Mouse (Mus musculus) frontal cortex, postnatal 36 days (tissue): ENCODE measurements at regions not wholly inside any gene's neighbourhood (a gene's known extent, or its start where the extent isn't known, plus 50 kb on each side); places are given as distances from the start of the nearest gene placed in this dataset.

Experiments used
- DNase-seq, 2 experiments: peaks; one replicate each; pipeline ENCODE4 v3.0.0; 2022; ENCODE audit warnings: low spot score in 2 of 2

DNA sequence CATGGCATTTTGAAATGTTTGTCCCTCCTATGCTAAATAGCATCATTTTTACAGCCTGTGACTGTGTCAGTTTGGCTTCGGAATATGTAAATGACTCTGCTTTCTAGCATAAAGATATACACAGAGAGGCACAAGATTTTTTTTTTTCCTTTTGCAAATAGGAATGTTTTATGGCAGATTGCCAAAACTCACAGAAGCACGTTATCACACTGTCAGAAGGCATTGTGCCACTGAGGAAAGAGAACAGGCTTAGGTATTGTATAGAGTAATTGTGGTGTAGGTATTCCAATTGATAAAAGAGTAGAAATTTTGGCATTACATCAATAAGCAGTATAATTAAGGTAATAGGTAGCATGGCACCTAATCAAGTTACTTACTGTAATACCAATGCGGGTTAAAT is 988.5 kb upstream of the Tenm2 start:
- DNase-seq, result no peak

DNA sequence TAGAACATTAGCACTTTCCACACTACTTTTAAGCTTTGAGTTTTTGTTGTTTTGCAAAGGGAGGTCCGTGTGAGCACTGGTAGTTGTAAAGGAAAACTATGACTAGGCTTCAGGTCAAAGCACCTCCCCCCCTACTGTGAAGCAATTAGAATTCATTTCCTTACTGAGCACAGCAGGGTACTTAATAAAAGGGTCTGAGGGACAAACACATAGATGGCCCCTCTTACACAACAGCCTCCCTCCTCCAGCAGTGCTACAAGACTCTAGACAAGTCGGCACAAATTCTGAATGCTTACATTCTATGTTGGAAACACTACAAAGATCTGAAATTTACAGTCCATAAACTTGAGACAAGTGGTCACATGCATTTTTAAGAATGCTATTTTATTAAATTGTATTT is 967.6 kb upstream of the Tenm2 start:
- no peak for DNase-seq

DNA sequence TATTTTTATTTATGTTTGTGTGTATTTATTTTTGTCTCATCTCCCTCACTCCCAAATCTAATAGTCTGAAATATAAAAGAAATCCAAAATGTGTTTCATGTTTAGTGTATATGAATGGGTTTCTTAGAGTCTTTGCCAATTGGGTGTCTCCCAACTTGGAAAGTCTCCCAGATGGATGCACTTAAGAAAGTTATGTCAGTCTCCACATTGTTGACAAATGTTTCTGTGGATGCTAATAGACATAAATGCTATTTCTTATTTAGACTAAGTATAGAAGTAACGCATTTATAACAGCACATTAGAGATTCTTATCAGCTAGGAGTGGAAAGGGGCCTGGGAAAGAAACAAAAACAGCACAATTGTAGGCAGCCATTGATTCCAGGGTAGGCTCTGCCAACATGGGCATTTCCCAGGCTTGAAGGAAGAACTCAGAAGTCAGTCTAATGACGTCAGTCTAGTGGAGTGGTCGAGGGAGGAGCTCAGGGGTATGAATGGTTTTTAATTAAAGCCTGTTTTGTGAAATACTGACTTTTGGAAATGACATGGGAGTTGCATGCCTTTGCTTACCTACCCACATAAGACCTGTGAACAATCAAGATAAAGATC is 965.5 kb upstream of the Tenm2 start:
- no peak for DNase-seq

DNA sequence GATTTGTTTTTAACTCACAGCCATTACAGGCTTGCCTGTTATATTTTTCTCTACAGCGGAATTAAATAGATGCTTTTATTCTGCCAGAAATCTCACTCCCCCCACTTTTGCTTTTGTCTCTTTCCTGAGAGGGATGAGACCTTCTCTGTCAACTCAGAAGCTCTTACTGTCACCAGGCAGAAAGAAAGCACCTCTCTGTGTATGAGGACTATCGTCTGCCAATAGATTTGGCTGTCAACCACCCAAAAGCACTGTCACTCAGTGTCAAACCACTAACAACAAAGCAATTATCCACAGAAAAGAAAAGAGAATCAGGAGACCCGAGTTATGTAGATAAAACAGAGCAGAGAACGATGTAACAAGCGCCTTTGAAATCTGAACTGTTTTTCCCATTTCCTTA is 958.0 kb upstream of the Tenm2 start:
- no peak for DNase-seq

- no peak for DNase-seq
These were observed 956.3 kb upstream of the Tenm2 start for GRCm38 (mm10) chr11:38191895-38192547.

DNA sequence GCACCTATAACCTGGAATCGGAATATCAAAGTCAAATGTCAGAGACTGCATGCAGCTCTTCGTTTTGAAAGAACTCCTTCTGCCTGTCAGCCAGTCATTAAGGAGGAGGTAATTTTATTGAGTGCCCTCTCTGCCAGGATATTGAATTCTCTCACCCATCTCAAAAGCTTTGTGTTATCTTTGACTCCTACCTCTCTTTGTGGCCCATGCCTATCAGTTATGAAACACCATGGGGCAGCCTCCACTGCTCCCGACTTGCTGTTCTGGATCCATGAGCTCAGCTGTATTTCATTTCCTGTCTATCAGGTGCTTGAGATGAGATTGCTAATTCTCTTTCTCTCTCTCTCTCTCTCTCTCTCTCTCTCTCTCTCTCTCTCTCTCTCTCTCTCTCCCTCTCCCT is 955.7 kb upstream of the Tenm2 start:
- no peak for DNase-seq

DNA sequence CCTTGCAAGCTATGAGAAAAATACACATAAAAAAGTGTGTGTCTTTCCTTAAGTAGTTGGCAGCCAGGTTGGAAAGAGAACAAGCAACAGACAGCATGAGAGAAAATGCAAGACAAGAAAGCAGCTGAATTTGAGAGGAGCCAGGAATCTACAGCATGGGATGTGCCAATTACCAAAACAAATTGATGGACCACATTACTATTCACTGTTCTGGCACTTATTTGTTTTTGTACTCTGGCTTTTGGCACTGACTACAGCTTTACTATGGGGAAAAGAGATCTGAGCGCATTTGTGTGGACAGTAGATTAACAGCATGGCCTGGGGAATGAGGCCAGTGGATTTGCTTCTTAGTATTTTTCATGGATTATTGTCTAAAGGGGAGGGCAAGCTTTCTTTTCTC is 935.0 kb upstream of the Tenm2 start:
- no peak for DNase-seq

DNA sequence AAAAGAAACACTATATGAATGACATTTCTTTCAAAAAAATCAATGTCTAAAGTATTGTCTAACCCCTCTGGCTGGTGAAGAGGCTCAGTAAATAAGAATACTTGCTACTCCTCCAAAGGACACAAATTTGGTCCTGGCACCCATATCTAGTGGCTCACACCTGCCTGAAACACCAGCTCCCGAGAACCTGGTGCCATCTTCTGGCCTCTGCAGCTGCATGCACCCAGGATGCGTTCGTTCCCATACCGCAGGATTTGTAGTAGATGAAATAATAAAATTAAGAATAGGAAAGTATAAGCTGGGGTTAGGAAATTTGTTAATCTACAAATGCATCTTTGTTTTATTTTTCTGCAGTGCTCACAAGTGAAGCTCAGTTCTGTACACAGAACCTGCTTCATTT is 922.5 kb upstream of the Tenm2 start:
- DNase-seq, result no peak

DNA sequence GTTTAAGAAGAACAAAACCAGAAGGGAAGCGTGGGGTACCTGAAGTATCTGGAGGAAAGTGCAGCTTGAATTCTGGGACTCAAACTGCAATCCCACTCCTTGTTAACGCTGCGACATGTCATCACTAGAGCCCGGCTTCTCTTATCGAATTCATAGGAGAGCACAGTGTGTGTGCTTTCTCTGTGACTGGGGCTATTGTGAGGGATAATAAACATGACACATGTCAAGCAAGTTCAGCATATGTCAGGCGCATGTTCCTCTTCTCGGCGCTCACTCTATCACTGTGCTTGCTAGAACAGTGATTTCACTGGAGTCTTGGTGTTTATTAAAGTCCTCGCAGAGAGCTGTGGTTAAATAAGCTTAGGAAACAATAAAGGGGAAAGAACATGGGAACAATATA is 921.2 kb upstream of the Tenm2 start:
- no peak for DNase-seq

GRCm38 (mm10) chr11:38155706-38156105 is 919.9 kb upstream of the Tenm2 start:
- DNase-seq, result no peak

DNA sequence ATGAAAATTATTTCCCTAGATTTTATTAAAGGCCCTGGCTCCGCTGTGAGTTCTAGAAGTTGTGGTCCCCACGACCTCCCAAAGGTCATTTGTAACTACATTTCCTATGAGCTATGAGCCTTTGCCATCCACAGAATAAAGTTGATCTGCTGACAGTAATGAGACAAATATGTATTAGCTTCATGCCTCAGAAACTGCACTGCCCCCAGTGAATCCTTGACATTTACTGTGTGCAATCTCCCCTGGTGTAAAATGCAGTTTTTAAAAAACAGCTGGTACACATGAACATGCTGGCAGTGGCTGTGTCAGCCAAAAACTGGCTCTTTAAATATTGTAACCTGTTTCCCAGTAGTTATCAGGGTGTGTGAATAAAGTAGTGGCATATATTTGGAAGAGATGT is 907.7 kb upstream of the Tenm2 start:
- no peak for DNase-seq

DNA sequence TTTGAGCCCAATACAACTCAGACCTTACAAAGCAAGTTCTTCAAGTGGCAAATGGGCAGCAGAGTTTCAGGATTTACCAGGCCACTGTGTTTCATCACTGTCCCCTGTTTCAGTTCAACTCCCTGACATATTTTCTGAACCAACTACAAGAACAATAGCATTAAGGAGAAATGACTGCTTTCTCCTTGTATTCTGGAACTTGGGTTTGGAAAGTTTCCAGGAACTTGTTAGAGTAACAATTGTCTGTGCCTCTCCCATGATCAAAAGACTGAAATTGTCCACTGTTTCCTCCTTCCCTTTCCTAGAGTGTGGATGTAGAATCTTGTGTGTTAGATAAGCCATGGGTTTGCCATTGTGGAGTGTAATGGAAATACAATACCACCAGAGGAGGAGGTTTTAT is 893.1 kb upstream of the Tenm2 start:
- DNase-seq, result no peak

- no peak for DNase-seq
These were observed 888.1 kb upstream of the Tenm2 start for GRCm38 (mm10) chr11:38123789-38124330.

DNA sequence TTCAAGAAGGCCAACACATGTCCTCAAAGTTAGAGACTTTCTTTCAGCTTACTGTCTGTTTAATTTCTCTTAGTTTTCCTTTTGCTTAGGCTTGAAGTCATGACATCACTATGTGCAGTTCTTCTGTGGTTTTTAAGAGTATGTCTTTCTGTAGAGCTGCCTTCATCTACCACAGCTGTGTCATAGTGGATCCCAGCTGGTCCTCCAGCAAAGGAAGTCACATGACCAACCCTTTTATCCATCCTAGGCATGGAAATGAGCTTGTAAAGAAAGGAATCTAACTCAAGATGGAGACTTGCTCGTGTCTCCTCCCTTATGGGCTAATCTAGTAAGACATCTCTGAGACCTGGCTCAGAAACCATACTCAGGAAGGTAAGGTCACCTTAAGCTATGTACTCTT is 886.7 kb upstream of the Tenm2 start:
- no peak for DNase-seq

- no peak for DNase-seq
These were observed 885.4 kb upstream of the Tenm2 start for GRCm38 (mm10) chr11:38121051-38121616.

DNA sequence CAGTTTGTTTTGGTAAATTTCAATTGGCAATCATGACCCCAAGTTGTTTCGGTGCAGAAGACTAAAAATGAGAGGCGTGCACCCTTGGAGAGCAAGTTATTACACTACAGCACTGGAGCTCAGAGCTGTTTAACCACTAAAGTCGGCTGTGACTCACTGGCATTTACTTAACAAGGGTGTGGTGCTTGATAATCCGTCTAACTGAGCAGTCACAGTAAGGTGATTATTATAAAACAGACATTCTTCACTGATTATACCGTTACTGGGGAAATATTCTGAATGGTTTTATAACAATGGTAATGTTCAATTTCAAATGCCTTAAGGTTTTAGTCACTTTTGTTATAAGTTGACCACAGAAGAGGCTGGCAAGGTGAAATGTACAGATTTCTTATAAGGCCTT is 882.0 kb upstream of the Tenm2 start:
- DNase-seq, result no peak

- no peak for DNase-seq
These were observed 856.4 kb upstream of the Tenm2 start for GRCm38 (mm10) chr11:38092202-38092601.

DNA sequence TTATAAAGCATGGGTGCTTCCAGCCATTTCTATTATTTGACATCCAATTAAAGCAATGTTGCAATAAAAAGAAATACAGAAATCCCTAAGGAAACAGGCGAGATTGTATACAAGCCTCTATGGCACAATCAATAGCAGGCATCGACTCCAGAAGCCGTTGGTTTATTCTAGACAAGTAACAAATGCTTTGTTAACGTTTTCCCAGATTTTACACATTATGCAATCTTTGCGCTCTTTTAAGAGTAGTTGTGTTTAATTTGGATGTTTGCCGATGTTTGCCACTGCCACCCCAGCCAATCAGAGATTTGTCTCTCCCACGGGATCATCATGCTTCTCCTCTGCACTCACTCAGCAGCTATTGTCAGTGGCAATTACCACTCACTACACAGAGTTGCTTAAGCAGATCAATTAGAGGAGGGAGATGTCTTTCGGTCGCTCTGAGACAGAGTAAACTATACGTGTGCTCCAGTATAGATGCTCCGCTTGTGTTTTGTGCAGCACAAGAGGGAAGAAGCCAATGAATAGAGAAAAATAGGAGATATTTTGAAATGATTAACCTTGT is 839.5 kb upstream of the Tenm2 start:
- DNase-seq, result no peak

DNA sequence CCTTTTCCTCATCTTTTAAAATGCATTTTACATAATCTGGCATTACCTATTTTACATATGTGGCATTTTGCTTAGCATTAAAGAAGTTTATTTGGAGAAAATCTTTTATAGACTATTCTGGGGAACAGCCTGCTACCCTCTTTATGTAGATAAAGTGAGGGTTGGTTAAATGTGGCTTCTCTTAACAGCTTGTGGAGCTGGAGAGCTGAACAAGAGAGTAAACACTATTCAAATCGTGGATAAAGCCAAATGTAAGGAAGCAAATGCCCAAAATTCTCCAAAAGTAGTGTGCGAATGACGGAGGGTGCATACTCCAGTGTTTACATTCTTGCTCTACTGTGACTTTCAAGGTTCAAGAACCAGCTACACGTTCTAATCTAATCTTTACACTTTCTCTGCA is 833.9 kb upstream of the Tenm2 start:
- peak in 1 of 2 experiments; percentile 7 for DNase-seq

GRCm38 (mm10) chr11:38067682-38068081 is 831.9 kb upstream of the Tenm2 start:
- DNase-seq, result no peak

DNA sequence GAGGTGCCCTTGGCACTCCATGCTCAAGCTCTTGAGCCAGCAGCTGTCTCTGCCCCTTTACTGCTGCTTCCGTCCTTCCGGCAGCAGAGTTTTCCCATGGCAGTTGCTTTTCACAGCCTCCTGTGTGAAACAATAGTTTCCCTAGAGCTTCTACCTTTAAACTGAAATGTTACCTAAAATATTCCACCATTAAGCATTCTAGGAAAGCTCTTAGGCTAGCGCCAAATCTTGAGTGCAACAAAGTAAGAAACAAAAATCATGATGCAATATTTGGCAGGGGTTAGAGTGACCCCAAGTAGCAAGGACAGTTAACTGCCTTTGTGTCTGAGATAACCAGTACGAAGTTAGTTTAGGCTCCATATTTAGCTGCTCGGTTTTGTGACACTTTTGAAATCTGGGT is 830.3 kb upstream of the Tenm2 start:
- no peak for DNase-seq

- peak in 1 of 2 experiments; percentile 4 for DNase-seq
These were observed 824.3 kb upstream of the Tenm2 start for GRCm38 (mm10) chr11:38060105-38060504.

- no peak for DNase-seq
These were observed 823.1 kb upstream of the Tenm2 start for GRCm38 (mm10) chr11:38058896-38059295.
